Mouse (Mus musculus): ENCODE measurements around the gene Tmem63c.

Tmem63c gene

GRCm38 (mm10) chr12:87000840-87001176, 20.3 kb upstream of the Tmem63c start:
- no peak for DNase-seq (ENCODE audit: low read depth)

GRCm38 (mm10) chr12:87002209-87002608, 18.9 kb upstream of the Tmem63c start:
- no peak for DNase-seq (ENCODE audit: low read depth)

- no peak for DNase-seq (ENCODE audit: low read depth)
These were observed 18.3 kb upstream of the Tmem63c start for GRCm38 (mm10) chr12:87002815-87003214.

- no peak for DNase-seq (ENCODE audit: low read depth)
These were observed 17.5 kb upstream of the Tmem63c start for GRCm38 (mm10) chr12:87003606-87004005.

- no peak for DNase-seq (ENCODE audit: low read depth)
These were observed 16.5 kb upstream of the Tmem63c start for GRCm38 (mm10) chr12:87004596-87004995.

- DNase-seq (ENCODE audit: low read depth): peak; percentile 59
These were observed 4.1 kb upstream of the Tmem63c start for GRCm38 (mm10) chr12:87017041-87017440.

GRCm38 (mm10) chr12:87018756-87019155, 2.4 kb upstream of the Tmem63c start:
- DNase-seq (ENCODE audit: low read depth): no peak

- DNase-seq (ENCODE audit: low read depth): no peak
These were observed 866 bp downstream of the Tmem63c start for GRCm38 (mm10) chr12:87022006-87022405.

GRCm38 (mm10) chr12:87023456-87023855, 2.3 kb downstream of the Tmem63c start:
- no peak for DNase-seq (ENCODE audit: low read depth)

- DNase-seq (ENCODE audit: low read depth): peak; percentile 9
These were observed 5.2 kb downstream of the Tmem63c start for GRCm38 (mm10) chr12:87026109-87026870.

GRCm38 (mm10) chr12:87026871-87027240, 5.7 kb downstream of the Tmem63c start:
- peak; percentile 3 for DNase-seq (ENCODE audit: low read depth)

GRCm38 (mm10) chr12:87027391-87027790, 6.3 kb downstream of the Tmem63c start:
- DNase-seq (ENCODE audit: low read depth): peak; percentile 5

GRCm38 (mm10) chr12:87028068-87028467, 6.9 kb downstream of the Tmem63c start:
- DNase-seq (ENCODE audit: low read depth): peak; percentile 1

- DNase-seq (ENCODE audit: low read depth): no peak
These were observed 8.3 kb downstream of the Tmem63c start for GRCm38 (mm10) chr12:87029251-87029976.

GRCm38 (mm10) chr12:87031163-87031763, 10.1 kb downstream of the Tmem63c start:
- no peak for DNase-seq (ENCODE audit: low read depth)

- no peak for DNase-seq (ENCODE audit: low read depth)
These were observed 15.5 kb downstream of the Tmem63c start for GRCm38 (mm10) chr12:87036631-87037030.

GRCm38 (mm10) chr12:87040166-87040565, 19.0 kb downstream of the Tmem63c start:
- DNase-seq (ENCODE audit: low read depth): no peak

GRCm38 (mm10) chr12:87040857-87041256, 19.7 kb downstream of the Tmem63c start:
- no peak for DNase-seq (ENCODE audit: low read depth)

- DNase-seq (ENCODE audit: low read depth): no peak
These were observed 21.3 kb downstream of the Tmem63c start for GRCm38 (mm10) chr12:87042456-87042855.

GRCm38 (mm10) chr12:87043221-87043620, 22.1 kb downstream of the Tmem63c start:
- DNase-seq (ENCODE audit: low read depth): no peak

- no peak for DNase-seq (ENCODE audit: low read depth)
These were observed 23.6 kb downstream of the Tmem63c start for GRCm38 (mm10) chr12:87044711-87045110.

GRCm38 (mm10) chr12:87047536-87047935, 26.4 kb downstream of the Tmem63c start:
- DNase-seq (ENCODE audit: low read depth): no peak

GRCm38 (mm10) chr12:87052661-87053321, 31.7 kb downstream of the Tmem63c start:
- peak; percentile 70 for DNase-seq (ENCODE audit: low read depth)

All from induced T-regulatory cell, adult 2 months (primary cell).